Mouse (Mus musculus) ES-CJ7 (cell line): ENCODE measurements around the gene Ufd1.
"Not testable (repeated sequence)": the region's sequence is repeated elsewhere in the genome, so short reads cannot be mapped to it uniquely, and the experiment has no call there.

Experiments
- DNase-seq: peaks from one replicate; pipeline ENCODE4 v3.0.0; 2011; ENCODE audit warnings: low read depth, low spot score

The Ufd1 gene

DNA sequence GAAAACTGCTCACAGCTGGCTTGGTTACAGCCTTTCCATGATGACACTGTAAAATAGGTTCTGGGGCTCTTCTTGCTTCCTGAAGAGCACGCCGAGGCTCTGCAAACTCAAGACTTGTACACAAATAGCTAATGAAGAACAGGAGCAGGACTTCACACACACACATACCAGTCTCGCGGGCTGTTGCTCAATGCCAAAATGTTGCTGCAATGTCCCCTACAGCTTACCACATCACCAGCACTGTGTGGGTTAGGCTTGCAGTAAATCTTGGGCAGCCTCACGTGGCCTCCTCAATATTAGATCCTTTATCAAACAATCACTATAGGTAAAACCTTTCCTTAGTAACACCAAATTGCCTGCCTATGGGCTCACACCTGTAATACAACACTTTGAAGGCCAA is 2.6 kb upstream of the Ufd1 start:
- no peak for DNase-seq

DNA sequence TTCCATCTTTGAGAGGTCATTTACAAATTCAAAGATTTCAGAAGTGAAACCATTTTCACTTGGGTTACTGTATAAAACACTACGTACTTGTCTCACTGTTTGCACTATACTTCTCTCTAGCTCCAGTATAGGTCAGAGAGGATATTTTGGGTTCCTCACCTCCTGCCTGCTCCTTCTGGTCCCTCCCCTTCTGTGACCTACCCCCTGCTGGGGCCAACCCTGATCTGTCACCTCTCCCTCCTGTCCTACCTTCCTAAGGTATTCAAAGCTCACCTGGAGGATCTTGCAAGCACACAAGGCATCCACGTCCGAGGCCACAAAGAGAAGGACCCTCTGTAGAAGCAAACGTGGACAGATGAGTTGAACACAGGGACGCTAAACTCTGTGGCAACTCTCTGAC is 547 bp upstream of the Ufd1 start:
- peak; percentile 52 for DNase-seq

DNA sequence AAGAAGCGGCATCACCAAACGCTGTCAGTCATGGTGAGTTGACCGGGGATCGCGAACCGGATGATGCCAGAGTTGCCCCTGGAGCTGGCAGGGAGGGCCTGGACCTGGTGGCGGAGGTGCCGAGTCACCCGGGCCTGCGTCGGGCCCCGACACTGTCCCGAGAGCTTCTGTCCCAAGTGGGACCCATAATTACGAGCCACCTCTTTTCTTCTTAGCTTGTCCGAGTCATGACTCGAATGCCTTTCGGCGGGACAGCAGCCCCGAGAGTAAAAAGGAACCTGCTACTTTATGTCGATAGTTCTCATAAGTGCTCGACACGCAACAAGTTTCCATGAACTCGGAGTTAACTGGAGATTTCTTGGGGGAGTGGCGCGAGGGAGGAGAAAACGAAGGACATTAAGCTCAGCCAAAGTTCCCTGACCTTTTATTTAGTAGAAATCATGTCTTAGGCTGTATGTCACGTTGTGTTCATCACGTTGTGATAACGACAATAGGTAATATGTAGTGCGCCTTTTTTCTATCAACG is 869 bp downstream of the Ufd1 start:
- DNase-seq: no peak

DNA sequence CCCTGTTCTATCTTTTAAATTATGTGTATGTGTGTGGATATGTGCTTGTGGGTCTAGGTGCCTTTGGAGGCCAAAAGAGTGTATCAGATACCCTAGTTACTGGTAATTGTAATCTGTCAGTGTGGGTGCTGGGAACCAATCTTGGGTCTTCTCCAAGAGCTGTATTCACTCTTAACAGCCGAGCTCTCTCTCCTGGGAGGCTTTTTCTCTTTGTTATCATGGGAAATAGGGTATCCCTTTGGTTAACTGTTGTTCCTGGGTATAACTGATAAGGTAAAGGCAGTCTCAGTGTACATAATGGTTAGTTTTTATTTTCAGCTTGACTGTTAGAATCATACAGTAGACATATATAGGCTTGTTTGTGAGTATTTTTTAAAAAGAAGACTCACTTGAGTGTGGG is 10.8 kb downstream of the Ufd1 start:
- DNase-seq: no peak

DNA sequence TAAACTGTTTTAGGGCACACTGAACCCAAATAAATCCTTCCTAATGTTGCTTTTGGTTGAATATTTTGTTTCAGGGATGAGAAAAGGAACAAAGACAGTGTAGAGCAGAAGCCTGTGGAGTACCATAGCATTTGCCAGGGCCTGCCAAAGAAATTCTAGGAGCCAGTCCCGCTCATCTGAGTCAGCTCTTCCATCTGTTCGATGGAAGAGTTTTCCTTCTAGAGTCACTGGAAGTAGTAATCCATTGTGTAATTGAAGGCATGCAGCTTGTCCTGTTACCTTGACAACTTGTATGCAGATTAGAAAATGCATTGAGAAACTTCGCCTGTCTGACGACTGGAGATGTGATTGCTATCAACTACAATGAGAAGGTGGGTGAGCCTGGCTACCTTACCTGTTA is 11.3 kb downstream of the Ufd1 start:
- DNase-seq: no peak

DNA sequence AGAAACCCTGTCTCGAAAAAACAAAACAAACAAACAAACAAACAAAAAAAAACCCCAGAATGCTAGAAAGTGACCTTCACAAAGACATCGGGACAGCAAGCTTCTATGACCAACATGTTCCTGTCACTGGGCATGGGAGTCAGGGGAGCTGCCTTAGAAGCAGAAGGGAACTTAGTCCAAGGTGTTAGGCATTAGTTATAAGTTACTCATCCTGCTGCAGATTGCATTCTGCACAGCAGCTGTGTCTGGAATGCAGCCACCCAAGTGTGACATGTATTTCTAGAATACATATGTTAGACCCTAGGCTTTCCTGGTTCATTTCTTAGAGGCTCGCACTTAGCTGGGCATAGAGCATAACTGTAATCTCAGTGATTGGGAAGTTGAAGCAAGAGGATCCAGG is 17.1 kb downstream of the Ufd1 start:
- DNase-seq: no peak

GRCm38 (mm10) chr16:18829102-18829501 is 17.5 kb downstream of the Ufd1 start:
- no peak for DNase-seq

GRCm38 (mm10) chr16:18833486-18833885 is 21.9 kb downstream of the Ufd1 start:
- no peak for DNase-seq

GRCm38 (mm10) chr16:18836073-18836467 is 24.5 kb downstream of the Ufd1 start:
- no peak for DNase-seq

DNA sequence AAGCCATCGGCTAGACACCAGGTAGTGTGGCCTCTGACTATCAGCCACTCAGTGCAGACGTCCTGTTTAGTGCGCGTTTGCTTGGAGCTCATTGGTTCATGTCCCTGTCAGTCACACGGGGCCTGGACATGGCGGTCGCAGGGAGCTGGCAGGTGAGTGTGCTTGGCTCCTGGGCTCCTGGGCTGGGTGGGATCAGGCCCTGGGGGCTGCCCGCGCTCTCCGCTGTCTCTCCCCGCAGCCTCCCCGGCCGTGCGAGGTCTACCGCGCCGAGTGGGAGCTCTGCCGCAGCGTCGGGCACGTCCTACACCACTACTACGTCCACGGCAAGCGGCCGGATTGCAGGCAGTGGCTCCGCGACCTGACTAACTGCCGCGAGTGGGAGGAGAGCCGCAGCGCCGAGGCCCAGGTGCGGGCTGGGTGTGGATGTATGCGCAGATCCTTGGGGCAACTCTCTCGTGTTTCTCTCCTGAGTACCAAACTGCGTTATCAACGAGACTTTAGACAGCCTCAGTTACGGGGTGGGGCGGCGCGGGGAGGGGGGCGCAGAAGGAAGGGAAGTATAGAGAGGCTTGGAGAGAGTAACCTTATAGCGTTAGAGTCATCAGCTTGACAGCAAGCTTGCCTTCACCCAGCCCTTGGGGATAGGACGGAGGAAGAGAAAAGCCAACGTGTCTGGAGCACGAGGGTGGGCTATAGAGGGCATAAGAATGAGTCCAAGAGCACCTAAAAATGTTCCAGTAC is 25.1 kb downstream of the Ufd1 start, which contains the start of the genes 2510002D24Rik and Gm28539:
Gene 2510002D24Rik (plus strand): TSS at position 111 of the 741 bp plus-strand sequence.
Gene Gm28539 (plus strand): TSS at position 117 of the 741 bp plus-strand sequence.
- peak; percentile 98 for DNase-seq

DNA sequence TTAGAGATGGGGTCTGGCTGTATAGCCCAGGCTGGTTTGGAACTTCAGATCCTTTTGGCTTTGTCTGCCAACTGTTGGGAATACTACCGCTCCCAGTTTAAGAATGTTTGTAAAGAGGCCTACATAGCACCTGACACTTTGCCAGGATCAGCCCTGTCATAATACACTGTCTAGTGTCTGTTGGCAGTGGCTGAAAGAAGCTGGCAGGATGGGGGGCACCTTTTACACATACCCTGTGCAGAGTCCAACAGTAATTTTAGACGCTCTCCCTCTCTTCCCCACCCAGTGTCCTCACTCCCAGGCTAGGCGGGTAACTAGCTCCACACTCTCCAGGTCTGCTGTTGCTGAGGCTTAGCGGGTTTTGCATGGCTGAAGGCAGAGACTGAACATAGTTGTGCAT is 26.8 kb downstream of the Ufd1 start:
- no peak for DNase-seq

- peak; percentile 27 for DNase-seq
Measured at GRCm38 (mm10) chr16:18846301-18846820, 34.8 kb downstream of the Ufd1 start.

DNA sequence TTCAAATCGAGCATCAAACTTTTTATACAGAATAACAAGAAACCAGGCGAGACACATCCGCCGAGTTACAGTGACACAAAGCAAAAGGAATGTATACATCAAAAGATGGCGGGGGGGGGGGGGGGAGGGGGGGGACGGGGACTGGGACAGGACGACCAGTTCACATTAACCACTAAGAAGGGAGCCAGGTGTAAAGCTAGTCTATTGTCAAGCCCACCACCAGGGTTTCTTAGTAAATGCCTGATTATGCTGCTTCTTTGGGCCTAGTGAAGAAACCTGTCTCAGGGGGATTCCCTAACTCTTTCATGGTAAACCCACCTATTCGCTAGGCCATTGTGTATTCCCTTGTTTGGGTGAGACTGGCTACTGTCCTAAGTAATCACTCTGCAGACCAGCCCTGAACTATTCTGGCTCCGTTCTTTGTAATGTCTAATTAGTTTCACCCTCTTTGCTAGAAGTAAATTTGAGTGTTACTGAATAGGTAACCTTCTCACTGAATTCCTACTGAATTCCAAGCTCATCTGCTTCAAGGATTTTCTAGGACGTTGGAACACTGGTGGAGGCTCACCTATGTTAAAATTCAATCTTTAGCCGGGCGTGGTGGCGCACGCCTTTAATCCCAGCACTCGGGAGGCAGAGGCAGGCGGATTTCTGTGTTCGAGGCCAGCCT is 38.1 kb downstream of the Ufd1 start:
- DNase-seq: not testable (repeated sequence)

DNA sequence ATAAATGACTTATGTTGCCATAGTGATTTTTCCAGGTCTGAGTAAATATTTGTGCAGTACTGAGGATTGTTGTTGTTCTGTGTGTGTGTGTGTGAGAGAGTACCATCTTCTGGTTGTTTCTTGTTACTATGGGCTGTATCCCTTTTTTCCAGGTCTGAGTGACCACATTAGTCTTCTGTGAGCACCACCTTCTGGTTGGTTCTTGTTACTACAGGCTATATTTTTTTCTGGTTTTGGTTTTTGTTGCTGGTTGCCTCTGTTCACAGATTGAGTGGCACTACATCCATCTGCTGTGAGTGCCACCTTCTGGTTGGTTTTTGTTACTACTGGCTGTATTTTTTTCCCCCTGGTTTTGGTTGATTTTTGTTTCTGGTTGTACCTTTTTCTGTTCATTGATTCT is 47.0 kb downstream of the Ufd1 start:
- DNase-seq: peak; percentile 91

GRCm38 (mm10) chr16:18860186-18860585 is 48.6 kb downstream of the Ufd1 start:
- DNase-seq: no peak

DNA sequence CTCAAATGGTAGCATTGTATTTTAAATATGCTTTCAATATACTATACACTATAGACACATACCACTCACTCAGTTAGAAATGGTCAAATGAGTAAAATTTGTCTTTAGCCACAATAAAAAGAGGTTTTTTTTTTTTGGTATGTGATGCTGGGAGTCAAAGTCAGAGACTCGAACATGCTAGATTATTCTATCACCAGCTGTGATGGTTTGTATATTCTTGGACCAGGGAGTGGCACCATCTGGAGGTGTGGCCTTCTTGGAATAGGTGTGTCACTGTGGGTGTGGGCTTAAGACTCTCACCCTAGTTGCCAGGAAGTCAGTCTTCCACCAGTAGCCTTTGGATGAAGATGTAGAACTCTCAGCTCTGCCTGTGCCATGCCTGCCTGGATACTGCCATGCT is 58.9 kb downstream of the Ufd1 start:
- not testable (repeated sequence) for DNase-seq

GRCm38 (mm10) chr16:18876091-18876441 is 64.5 kb downstream of the Ufd1 start:
- DNase-seq: no peak

DNA sequence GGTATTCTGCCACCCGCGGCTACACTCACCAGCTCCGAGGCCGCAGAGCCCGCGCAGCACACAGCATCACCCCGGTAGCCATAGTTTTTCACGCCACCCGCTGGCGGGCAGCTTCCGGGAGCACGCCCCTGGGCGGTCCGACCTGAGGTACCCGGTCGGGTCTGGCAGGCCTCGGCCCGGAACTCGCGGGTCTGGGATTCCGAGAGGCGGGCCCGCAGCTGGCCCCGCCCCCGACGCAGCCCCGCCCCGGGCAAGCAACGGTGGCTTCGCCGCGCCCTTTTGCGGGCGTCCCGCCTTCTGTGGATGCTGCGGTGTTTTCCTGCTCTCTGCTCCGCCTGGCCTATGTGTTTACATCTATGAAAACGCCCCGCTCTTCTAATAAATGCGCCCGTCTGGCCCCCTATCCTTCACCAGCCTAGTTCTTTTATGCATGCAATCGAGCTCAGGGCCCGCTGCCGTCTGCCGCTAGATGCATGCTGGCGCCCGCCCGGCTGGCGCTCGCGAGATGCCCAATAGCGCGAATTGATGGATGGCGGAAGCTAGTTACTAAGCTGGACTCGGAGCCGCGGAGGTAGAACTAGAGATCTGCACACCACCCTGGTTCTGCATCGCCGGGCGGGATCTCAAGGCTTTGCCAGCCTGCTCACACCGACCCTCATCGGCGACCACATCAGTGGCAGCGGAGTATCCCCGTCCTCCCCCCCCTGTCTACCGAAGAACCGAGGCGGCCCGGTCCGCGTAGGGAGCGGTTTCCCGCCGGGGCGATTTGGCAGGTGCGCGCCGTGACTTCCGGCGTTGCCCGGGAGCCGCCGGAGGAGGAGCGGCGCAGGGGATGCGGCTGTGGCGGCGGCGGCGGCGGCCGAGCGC is 65.1 kb downstream of the Ufd1 start, which contains the start of the genes Mrpl40 and Hira:
Gene Mrpl40 (minus strand): TSS at position 421 of the 867 bp plus-strand sequence.
Gene Hira (plus strand): TSS at position 596 of the 867 bp plus-strand sequence.
- DNase-seq: peak; percentile 93

- peak; percentile 87 for DNase-seq
Measured at GRCm38 (mm10) chr16:18877386-18878090, 66.0 kb downstream of the Ufd1 start.

- DNase-seq: no peak
Measured at GRCm38 (mm10) chr16:18878091-18878720, 66.6 kb downstream of the Ufd1 start.
